7 mouse cellular contexts compared by ENCODE assay signal in the genomic region with DNA sequence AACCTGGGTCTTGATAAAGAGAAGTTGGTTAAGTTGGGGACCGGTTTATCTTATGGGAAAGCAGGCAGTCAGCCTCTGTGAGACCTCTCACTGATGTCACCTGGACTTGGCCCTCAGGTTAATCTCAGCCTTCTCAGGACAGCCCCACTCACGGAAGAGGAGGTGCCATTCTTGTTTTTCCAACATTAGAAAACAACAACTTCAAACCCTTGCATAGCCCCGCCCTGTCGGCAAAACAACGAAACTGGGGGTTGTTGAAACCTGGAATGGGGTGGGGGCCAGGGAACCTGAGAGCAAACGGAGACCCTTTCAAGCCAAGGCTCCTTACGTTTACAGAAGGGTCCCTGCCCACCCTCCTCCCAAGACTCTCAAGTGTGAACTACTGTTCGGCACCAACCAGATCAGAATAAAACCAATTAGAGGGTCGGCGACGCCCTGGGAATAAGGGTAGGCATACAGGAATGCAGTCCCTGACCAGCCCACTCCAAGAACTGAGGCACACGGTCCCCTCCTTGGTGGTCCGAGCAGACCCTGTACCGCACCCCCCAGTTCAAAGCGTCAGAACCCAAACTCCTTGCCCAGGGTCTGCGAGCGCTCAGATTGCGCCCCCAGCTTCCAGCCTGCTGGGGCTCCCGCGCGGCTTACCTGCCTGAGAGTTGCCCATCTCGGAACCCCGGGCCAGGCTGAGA. TPM values are rescaled to one million over a fixed set of nuclear protein-coding genes. Genes with fewer than 3 reads are reported as not detected.
DNase-seq lines count a peak whose midpoint lies in the region; ATAC-seq and TF ChIP-seq lines count a peak whose summit lies in the region.

No protein-coding gene starts in this region.

- no peaks in the 10 kb centered on the region for H3K36me3 ChIP-seq in G1E (replicated peaks)
- no peaks in the 10 kb centered on the region for H3K36me3 ChIP-seq in hindbrain, postnatal 0 days (ENCODE audit: insufficient read depth, low read length)
- H3K36me3 ChIP-seq in liver, embryonic 15.5 days (replicated peaks) = no peaks in the 10 kb centered on the region

- H3K9me3 ChIP-seq in G1E (replicated peaks) = no peaks in the 10 kb centered on the region
- no peaks in the 10 kb centered on the region for H3K9me3 ChIP-seq in hindbrain, postnatal 0 days (ENCODE audit: low read length)
- no peaks in the 10 kb centered on the region for H3K9me3 ChIP-seq in liver, embryonic 15.5 days (replicated peaks)

- H3K4me1 ChIP-seq in G1E (ENCODE audit: insufficient read depth, low read depth, low read length) = peaks cover 43% of the 10 kb centered on the region
- peaks cover 5% of the 10 kb centered on the region; the same call in 1 of the 2 replicates for H3K4me1 ChIP-seq in hindbrain, postnatal 0 days (ENCODE audit: insufficient read depth, low read length)
- H3K4me1 ChIP-seq in liver, embryonic 15.5 days (replicated peaks) = peaks cover 29% of the 10 kb centered on the region

- H3K9ac ChIP-seq in hindbrain, postnatal 0 days (replicated peaks; ENCODE audit: low read length) = peak overlapping the region; percentile 45
- H3K9ac ChIP-seq in liver, embryonic 15.5 days = peak overlapping the region; percentile 37; the same call in 1 of the 2 replicates

- peak; percentile 16 to 17 for DNase-seq in CD8-positive naive resting alpha-beta T cell, adult 2 months (ENCODE audit: low read depth in 2 of 2, low spot score in 2 of 2)
- no peak for DNase-seq in G1E (ENCODE audit: low spot score)
- no peak for DNase-seq in hindbrain, postnatal 0 days (ENCODE audit: low spot score)
- peak; percentile 59 for DNase-seq in yolk sac, embryonic 10.5 days (ENCODE audit: low spot score)
- no peak for DNase-seq in adrenal gland, postnatal 4 days (ENCODE audit: low spot score in 2 of 2)

- no peak for TF ChIP-seq CTCF in G1E (IDR thresholded peaks at IDR 0.05; ENCODE audit: low read depth, low read length)
- TF ChIP-seq CTCF in hindbrain, postnatal 0 days (IDR thresholded peaks at IDR 0.05; ENCODE audit: low read depth) = no peak

- peak overlapping the region; percentile 100 for H3K4me2 ChIP-seq in hindbrain, postnatal 0 days (ENCODE audit: low read depth, low read length)
- peak overlapping the region; percentile 84 for H3K4me2 ChIP-seq in liver, embryonic 15.5 days

- peaks cover 96% of the 10 kb centered on the region for H3K27me3 ChIP-seq in G1E (ENCODE audit: insufficient read depth, low read length)
- H3K27me3 ChIP-seq in hindbrain, postnatal 0 days (ENCODE audit: insufficient read depth, low read length) = peaks cover 21% of the 10 kb centered on the region
- peaks cover 96% of the 10 kb centered on the region for H3K27me3 ChIP-seq in liver, embryonic 15.5 days

- no peak for ATAC-seq in G1E (ENCODE audit: extremely low read depth, insufficient number of reproducible peaks, low FRiP score, poor library complexity, severe bottlenecking)
- no peak; the same call in 1 of the 2 replicates for ATAC-seq in hindbrain, postnatal 0 days
- ATAC-seq in liver, embryonic 15.5 days (ENCODE audit: insufficient read depth) = no peak; the same call in 1 of the 2 replicates
- no peak for ATAC-seq in frontal cortex, adult (ENCODE audit: low TSS enrichment)

- peak overlapping the region; percentile 74; the same call in 1 of the 2 replicates for H3K4me3 ChIP-seq in G1E (ENCODE audit: low read depth, low read length)
- H3K4me3 ChIP-seq in hindbrain, postnatal 0 days (ENCODE audit: low read length) = peak overlapping the region; percentile 47
- peak overlapping the region; percentile 62 for H3K4me3 ChIP-seq in liver, embryonic 15.5 days (replicated peaks)

- WGBS in hindbrain, postnatal 0 days = 4% methylated on average over 23 of the region's 23 CpGs
- WGBS in liver, embryonic 15.5 days (ENCODE audit: insufficient replicate concordance) = 4% methylated on average over 23 of the region's 23 CpGs

- H3K27ac ChIP-seq in hindbrain, postnatal 0 days = no peak overlapping the region
- H3K27ac ChIP-seq in liver, embryonic 15.5 days (replicated peaks) = peak overlapping the region; percentile 48; the same call in 1 of the 2 replicates

RNA-seq across cellular contexts. Expression of gene Erbb3, which starts 0.5 kb away (rescaled TPM):
- total RNA-seq in G1E (2014; fragmentation: Nextera tagmentation) (2.0 and 2.2 TPM in 2 replicates), G1E (2017) (0.35 and 0.49 TPM in 2 replicates)
- polyA plus RNA-seq in G1E (2012) = 0.15 and 0.17 TPM in 2 replicates
- total RNA-seq in hindbrain, postnatal 0 days (2014; rRNA removed) = 1.3 and 1.7 TPM in 2 replicates
- 0.64 and 0.65 TPM in 2 replicates for polyA plus RNA-seq in hindbrain, postnatal 0 days (2015; fragmentation: Nextera tagmentation; extraction: Ambion mirVana)
- polyA plus RNA-seq in liver, embryonic 15.5 days (2015; fragmentation: Nextera tagmentation; extraction: Ambion mirVana) = 3.1 and 3.6 TPM in 2 replicates
- total RNA-seq in adrenal gland, postnatal 4 days (2021) = 10 to 100 TPM in 1 of 2 experiments, 1 to 10 TPM in 1; 8.9 to 10.9 TPM

RNA-seq across cellular contexts. Expression of gene Pa2g4, which starts 23.1 kb away (rescaled TPM):
- total RNA-seq in G1E (2014; fragmentation: Nextera tagmentation) (692 and 813 TPM in 2 replicates), G1E (2017) (212 and 245 TPM in 2 replicates)
- 659 and 767 TPM in 2 replicates for polyA plus RNA-seq in G1E (2012)
- 48.0 and 61.2 TPM in 2 replicates for total RNA-seq in hindbrain, postnatal 0 days (2014; rRNA removed)
- polyA plus RNA-seq in hindbrain, postnatal 0 days (2015; fragmentation: Nextera tagmentation; extraction: Ambion mirVana) = 114 and 117 TPM in 2 replicates
- polyA plus RNA-seq in liver, embryonic 15.5 days (2015; fragmentation: Nextera tagmentation; extraction: Ambion mirVana) = 118 and 119 TPM in 2 replicates
- 100 to 1,000 TPM; 112 to 119 TPM for total RNA-seq in adrenal gland, postnatal 4 days (2021)

RNA-seq across cellular contexts. Expression of gene Rps26, which starts 37.6 kb away (rescaled TPM):
- total RNA-seq in G1E (2014; fragmentation: Nextera tagmentation) (4,124 and 4,641 TPM in 2 replicates), G1E (2017) (1,044 and 1,182 TPM in 2 replicates)
- polyA plus RNA-seq in G1E (2012) = 4,182 and 5,947 TPM in 2 replicates
- total RNA-seq in hindbrain, postnatal 0 days (2014; rRNA removed) = 1,199 and 1,407 TPM in 2 replicates
- polyA plus RNA-seq in hindbrain, postnatal 0 days (2015; fragmentation: Nextera tagmentation; extraction: Ambion mirVana) = 399 and 422 TPM in 2 replicates
- polyA plus RNA-seq in liver, embryonic 15.5 days (2015; fragmentation: Nextera tagmentation; extraction: Ambion mirVana) = 296 and 352 TPM in 2 replicates
- total RNA-seq in adrenal gland, postnatal 4 days (2021) = 100 to 1,000 TPM; 935 to 938 TPM

RNA-seq across cellular contexts. Expression of gene Rpl41, which starts 39.8 kb away (rescaled TPM):
- total RNA-seq in G1E (2014; fragmentation: Nextera tagmentation) (2,429 and 2,736 TPM in 2 replicates), G1E (2017) (5,596 and 6,924 TPM in 2 replicates)
- polyA plus RNA-seq in G1E (2012) = 10,155 and 11,415 TPM in 2 replicates
- total RNA-seq in hindbrain, postnatal 0 days (2014; rRNA removed) = 412 and 501 TPM in 2 replicates
- polyA plus RNA-seq in hindbrain, postnatal 0 days (2015; fragmentation: Nextera tagmentation; extraction: Ambion mirVana) = 2,609 and 2,618 TPM in 2 replicates
- 1,944 and 2,155 TPM in 2 replicates for polyA plus RNA-seq in liver, embryonic 15.5 days (2015; fragmentation: Nextera tagmentation; extraction: Ambion mirVana)
- total RNA-seq in adrenal gland, postnatal 4 days (2021) = 1,000 to 10,000 TPM; 3,532 to 3,650 TPM

RNA-seq across cellular contexts. Expression of gene Zc3h10, which starts 41.3 kb away (rescaled TPM):
- total RNA-seq in G1E (2014; fragmentation: Nextera tagmentation) = 7.2 and 9.2 TPM in 2 replicates
- 12.0 and 13.3 TPM in 2 replicates for total RNA-seq in G1E (2017)
- 21.1 and 21.9 TPM in 2 replicates for polyA plus RNA-seq in G1E (2012)
- total RNA-seq in hindbrain, postnatal 0 days (2014; rRNA removed) = 19.3 and 19.4 TPM in 2 replicates
- polyA plus RNA-seq in hindbrain, postnatal 0 days (2015; fragmentation: Nextera tagmentation; extraction: Ambion mirVana) = 12.5 and 13.8 TPM in 2 replicates
- polyA plus RNA-seq in liver, embryonic 15.5 days (2015; fragmentation: Nextera tagmentation; extraction: Ambion mirVana) = 4.9 and 5.8 TPM in 2 replicates
- 10 to 100 TPM; 10.9 to 11.0 TPM for total RNA-seq in adrenal gland, postnatal 4 days (2021)

Comparison
In these comparisons a context has a peak if more than half of its experiments do, and no peak if none do; other contexts are left out.
1. DNase-seq: peak in CD8-positive naive resting alpha-beta T cell, adult 2 months (2 of 2) and yolk sac, embryonic 10.5 days (single experiment); none in G1E (single experiment), hindbrain, postnatal 0 days (single experiment) and adrenal gland, postnatal 4 days (0 of 2).
2. Peak in every context shown above with its lines, with median percentiles within 50 percentile points of each other: H3K4me3 ChIP-seq.